Mouse (Mus musculus): ENCODE data around the gene Pgrmc2. TPM values are rescaled to one million over a fixed set of nuclear protein-coding genes. Genes with fewer than 3 reads are reported as not detected.
A peak's percentile ranks its signal among the peaks of the same experiment; 100 is the strongest.

Gene Pgrmc2
- polyA plus RNA-seq, 1 experiment from 2014 or later: 44.4 TPM

DNA sequence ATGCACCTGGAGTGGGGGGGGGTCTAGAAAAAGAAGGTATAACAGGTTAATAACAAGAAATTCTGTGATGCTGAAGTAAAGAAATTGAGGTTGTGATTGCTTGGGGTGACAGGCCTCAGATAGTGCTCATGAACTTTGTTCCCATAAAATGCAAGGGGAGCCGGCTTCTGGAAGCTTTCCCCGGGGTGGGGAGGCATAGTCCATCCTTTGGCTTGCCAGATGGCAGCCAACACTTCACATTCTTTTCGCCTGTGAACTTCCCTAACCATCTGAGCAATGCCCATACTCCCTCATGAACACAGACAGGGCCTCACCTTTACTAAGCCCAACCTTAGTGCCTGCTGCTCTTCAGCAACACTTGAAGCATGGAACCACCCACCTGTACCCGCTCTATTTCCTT, 9.5 kb upstream of the Pgrmc2 start:
- no peaks in the 10 kb centered on the region for H3K9me3 ChIP-seq
- 77% methylated on average over 4 of the region's 4 CpGs for WGBS
- H3K4me1 ChIP-seq: 0 out of 2 replicates have a peak, but pooled peaks cover 4% of the 10 kb centered on the region
- no peak overlapping the region for H3K4me3 ChIP-seq
- no peaks in the 10 kb centered on the region for H3K36me3 ChIP-seq
- H3K27me3 ChIP-seq (ENCODE audit: insufficient read depth, poor library complexity, severe bottlenecking): no peaks in the 10 kb centered on the region
- no peak for DNase-seq (ENCODE audit: low spot score)
- no peak overlapping the region for H3K27ac ChIP-seq

- no peaks in the 10 kb centered on the region for H3K27me3 ChIP-seq (ENCODE audit: insufficient read depth, poor library complexity, severe bottlenecking)
- no peak overlapping the region for H3K4me3 ChIP-seq
- 0 out of 2 replicates have a peak, but pooled peaks cover 4% of the 10 kb centered on the region for H3K4me1 ChIP-seq
- no peak overlapping the region for H3K27ac ChIP-seq
- 77% methylated on average over 2 of the region's 2 CpGs for WGBS
- no peak for DNase-seq (ENCODE audit: low spot score)
- no peaks in the 10 kb centered on the region for H3K36me3 ChIP-seq
- no peaks in the 10 kb centered on the region for H3K9me3 ChIP-seq
These were observed 8.0 kb upstream of the Pgrmc2 start for GRCm38 (mm10) chr3:41090839-41091238.

GRCm38 (mm10) chr3:41087071-41087470, 4.2 kb upstream of the Pgrmc2 start:
- Histone ChIP-seq H3K9me3 (no peaks in the 10 kb centered on the region), H3K27ac (no peak overlapping the region), H3K27me3 (ENCODE audit: insufficient read depth, poor library complexity, severe bottlenecking) (no peaks in the 10 kb centered on the region), H3K4me3 (no peak overlapping the region), H3K4me1 (peaks cover 9% of the 10 kb centered on the region; the same call in 1 of the 2 replicates), H3K36me3 (no peaks in the 10 kb centered on the region)
- DNase-seq (ENCODE audit: low spot score): no peak

GRCm38 (mm10) chr3:41084421-41084820, 1.6 kb upstream of the Pgrmc2 start:
- 83% methylated on average over 5 of the region's 5 CpGs for WGBS
- H3K27ac ChIP-seq: no peak overlapping the region
- H3K36me3 ChIP-seq: no peaks in the 10 kb centered on the region
- DNase-seq (ENCODE audit: low spot score): no peak
- H3K9me3 ChIP-seq: no peaks in the 10 kb centered on the region
- H3K4me1 ChIP-seq: peaks cover 21% of the 10 kb centered on the region
- no peaks in the 10 kb centered on the region for H3K27me3 ChIP-seq (ENCODE audit: insufficient read depth, poor library complexity, severe bottlenecking)
- H3K4me3 ChIP-seq: no peak overlapping the region; the same call in 1 of the 2 replicates

DNA sequence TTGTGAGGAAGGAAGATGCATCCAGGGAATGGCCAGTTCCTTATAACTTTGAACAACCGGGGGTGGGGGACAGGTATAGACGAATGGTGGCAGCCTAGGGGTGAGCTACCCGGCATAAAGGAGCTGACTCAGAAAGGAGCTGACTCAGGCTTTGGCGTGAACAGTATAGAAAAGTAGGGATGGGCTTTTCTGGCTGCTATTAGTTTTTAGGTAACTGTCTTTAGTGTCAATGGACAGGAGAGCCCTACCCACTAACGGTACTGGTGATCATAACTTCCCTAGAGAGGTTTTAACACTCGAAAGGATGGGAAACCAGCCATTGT, 905 bp upstream of the Pgrmc2 start:
- peaks cover 21% of the 10 kb centered on the region for H3K4me1 ChIP-seq
- peak overlapping the region; percentile 94 for H3K4me3 ChIP-seq
- no peaks in the 10 kb centered on the region for H3K36me3 ChIP-seq
- no peak for DNase-seq (ENCODE audit: low spot score)
- H3K9me3 ChIP-seq: no peaks in the 10 kb centered on the region
- peak overlapping the region; percentile 96 for H3K27ac ChIP-seq
- no peaks in the 10 kb centered on the region for H3K27me3 ChIP-seq (ENCODE audit: insufficient read depth, poor library complexity, severe bottlenecking)
- WGBS: 6% methylated on average over 6 of the region's 6 CpGs

- no peak for DNase-seq (ENCODE audit: low spot score)
- 1% methylated on average over 43 of the region's 43 CpGs for WGBS
- peak overlapping the region; percentile 96 for H3K27ac ChIP-seq
These were observed 344 bp downstream of the Pgrmc2 start for GRCm38 (mm10) chr3:41082520-41082884.

GRCm38 (mm10) chr3:41081474-41082301, 1.2 kb downstream of the Pgrmc2 start:
- Histone ChIP-seq H3K4me3 (peak overlapping the region; percentile 94), H3K4me1 (peaks cover 21% of the 10 kb centered on the region), H3K27me3 (ENCODE audit: insufficient read depth, poor library complexity, severe bottlenecking) (no peaks in the 10 kb centered on the region), H3K27ac (peak overlapping the region; percentile 96), H3K9me3 (no peaks in the 10 kb centered on the region), H3K36me3 (no peaks in the 10 kb centered on the region)
- DNase-seq (ENCODE audit: low spot score): no peak
- 3% methylated on average over 23 of the region's 23 CpGs for WGBS

More at GRCm38 (mm10) chr3:41082520-41082884, 344 bp downstream of the Pgrmc2 start:
- Histone ChIP-seq H3K36me3 (no peaks in the 10 kb centered on the region), H3K4me1 (peaks cover 21% of the 10 kb centered on the region), H3K4me3 (peak overlapping the region; percentile 94), H3K27me3 (ENCODE audit: insufficient read depth, poor library complexity, severe bottlenecking) (no peaks in the 10 kb centered on the region), H3K9me3 (no peaks in the 10 kb centered on the region)

DNA sequence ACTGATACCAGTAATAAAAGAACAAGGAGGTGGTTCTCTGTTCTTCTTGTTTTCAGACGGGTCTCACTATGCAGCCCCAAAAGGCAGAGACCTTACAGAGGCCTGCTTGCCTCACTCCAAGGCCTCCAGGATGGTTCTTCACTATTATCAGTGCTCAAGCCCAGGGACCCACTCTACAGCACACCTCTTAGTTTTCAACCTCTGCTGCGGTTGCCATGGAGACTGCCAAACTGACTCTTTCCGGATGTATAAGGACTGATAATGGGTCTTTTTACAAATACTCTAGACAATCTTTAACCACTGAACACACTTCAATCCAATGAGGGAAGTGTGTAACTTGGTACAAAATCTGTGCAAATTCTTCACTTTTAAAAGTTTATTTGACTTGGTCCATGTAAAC, 2.1 kb downstream of the Pgrmc2 start:
- Histone ChIP-seq H3K4me1 (peaks cover 22% of the 10 kb centered on the region), H3K36me3 (no peaks in the 10 kb centered on the region), H3K4me3 (peak overlapping the region; percentile 94), H3K27ac (no peak overlapping the region), H3K9me3 (no peaks in the 10 kb centered on the region), H3K27me3 (ENCODE audit: insufficient read depth, poor library complexity, severe bottlenecking) (no peaks in the 10 kb centered on the region)
- WGBS: 30% methylated on average over 3 of the region's 3 CpGs
- DNase-seq (ENCODE audit: low spot score): peak; percentile 76

GRCm38 (mm10) chr3:41078673-41079072, 4.2 kb downstream of the Pgrmc2 start:
- Histone ChIP-seq H3K27me3 (ENCODE audit: insufficient read depth, poor library complexity, severe bottlenecking) (no peaks in the 10 kb centered on the region), H3K9me3 (no peaks in the 10 kb centered on the region), H3K4me3 (no peak overlapping the region), H3K36me3 (no peaks in the 10 kb centered on the region), H3K4me1 (peaks cover 18% of the 10 kb centered on the region), H3K27ac (no peak overlapping the region)
- no peak for DNase-seq (ENCODE audit: low spot score)
- WGBS: 96% methylated on average over 2 of the region's 2 CpGs

GRCm38 (mm10) chr3:41075376-41075775, 7.5 kb downstream of the Pgrmc2 start:
- 89% methylated on average over 8 of the region's 8 CpGs for WGBS
- peak; percentile 51 for DNase-seq (ENCODE audit: low spot score)
- no peaks in the 10 kb centered on the region for H3K36me3 ChIP-seq
- no peak overlapping the region for H3K27ac ChIP-seq
- H3K9me3 ChIP-seq: no peaks in the 10 kb centered on the region
- peaks cover 10% of the 10 kb centered on the region for H3K4me1 ChIP-seq
- H3K27me3 ChIP-seq (ENCODE audit: insufficient read depth, poor library complexity, severe bottlenecking): no peaks in the 10 kb centered on the region
- no peak overlapping the region for H3K4me3 ChIP-seq

GRCm38 (mm10) chr3:41070519-41070918, 12.3 kb downstream of the Pgrmc2 start:
- Histone ChIP-seq H3K36me3 (peaks cover 39% of the 10 kb centered on the region), H3K4me1 (peaks cover 6% of the 10 kb centered on the region; the same call in 1 of the 2 replicates), H3K4me3 (no peak overlapping the region), H3K27me3 (ENCODE audit: insufficient read depth, poor library complexity, severe bottlenecking) (no peaks in the 10 kb centered on the region), H3K27ac (no peak overlapping the region), H3K9me3 (no peaks in the 10 kb centered on the region)
- WGBS: 80% methylated on average over 2 of the region's 2 CpGs
- DNase-seq (ENCODE audit: low spot score): no peak

DNA sequence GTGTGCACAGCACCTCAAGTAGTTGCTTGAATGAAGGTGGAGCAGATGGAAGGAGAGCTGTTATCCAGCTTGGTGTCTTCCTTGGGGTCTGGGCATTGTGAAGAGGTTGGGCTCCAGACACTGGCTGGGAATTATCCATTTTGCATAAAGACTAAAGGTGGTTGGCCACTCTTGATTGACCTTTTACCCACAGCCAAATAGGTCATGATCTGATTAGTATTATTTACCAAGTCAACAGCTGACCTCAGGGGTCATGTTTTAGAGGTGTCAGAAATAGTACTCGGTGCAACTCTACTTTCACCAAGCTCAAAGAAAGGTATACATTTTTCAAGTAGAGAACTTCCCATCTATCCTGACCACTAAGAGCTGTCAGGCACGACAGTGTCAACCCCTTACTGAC, 17.5 kb downstream of the Pgrmc2 start:
- Histone ChIP-seq H3K27ac (no peak overlapping the region), H3K36me3 (peaks cover 54% of the 10 kb centered on the region)
- 82% methylated on average over 2 of the region's 2 CpGs for whole genome bisulfite sequencing

GRCm38 (mm10) chr3:41062758-41063157, 20.1 kb downstream of the Pgrmc2 start:
- Histone ChIP-seq H3K27me3 (ENCODE audit: insufficient read depth, poor library complexity, severe bottlenecking) (no peaks in the 10 kb centered on the region), H3K4me1 (no peaks in the 10 kb centered on the region), H3K36me3 (peaks cover 33% of the 10 kb centered on the region), H3K9me3 (no peaks in the 10 kb centered on the region), H3K27ac (no peak overlapping the region), H3K4me3 (no peak overlapping the region)
- WGBS: 88% methylated on average over 2 of the region's 2 CpGs
- DNase-seq (ENCODE audit: low spot score): no peak

More for the DNA sequence above, 17.5 kb downstream of the Pgrmc2 start:
- Histone ChIP-seq H3K4me3 (no peak overlapping the region), H3K9me3 (no peaks in the 10 kb centered on the region), H3K27me3 (ENCODE audit: insufficient read depth, poor library complexity, severe bottlenecking) (no peaks in the 10 kb centered on the region), H3K4me1 (no peaks in the 10 kb centered on the region)
- DNase-seq (ENCODE audit: low spot score): no peak
